Mouse (Mus musculus) heart, embryonic 14.5 days (tissue): ENCODE results near the gene Tnik. TPM values are rescaled to one million over a fixed set of nuclear protein-coding genes. Genes with fewer than 3 reads are reported as not detected.

Experiments used
- microRNA-seq: library from miRNA; unstranded; fragments of <30 nt; microRNA quantifications from one replicate; pipeline ENCODE4, GENCODE M21; 2016
- polyA plus RNA-seq: library from polyadenylated mRNA; unstranded; fragments of >200 nt; fragmentation: Nextera tagmentation; extraction: Ambion mirVana; gene quantifications from 2 replicates; pipeline ENCODE4 v1.2.1, GENCODE M21; 2014

Tnik gene
- polyA plus RNA-seq, 1 experiment from 2014 or later = 13.7 TPM

Small RNA genes within 50 kb of the gene (microRNA-seq; reads per million reads assigned to microRNA genes)
- not detected for gene Mir466q
